Mouse (Mus musculus) testis, adult 2 months (tissue): ENCODE data around the gene Amfr.
A peak's percentile ranks its signal among the peaks of the same experiment; 100 is the strongest.

Experiments
- CTCF ChIP-seq: fragments of 200-500 bp; IDR thresholded peaks from 2 replicates; pipeline ENCODE4 v1.5.1; 2012; ENCODE audit warnings: low read depth, mild to moderate bottlenecking, inconsistent platforms, low read length, moderate library complexity; ENCODE audit not compliant: control insufficient read depth, insufficient read depth, insufficient replicate concordance
- POLR2A ChIP-seq: fragments of 200-500 bp; IDR thresholded peaks from 2 replicates; pipeline ENCODE4 v1.6.1; 2012; ENCODE audit warnings: low read depth, mild to moderate bottlenecking, inconsistent platforms, low read length, moderate library complexity; ENCODE audit not compliant: control insufficient read depth

- TF ChIP-seq POLR2A (0 out of 2 replicates have a peak, but pooled peaks have one; percentile 3), CTCF (no peak)
Observed at GRCm38 (mm10) chr8:94011076-94012012, 1.3 kb downstream of the Amfr start.
